Mouse (Mus musculus) C2C12 (cell line): ENCODE data around the gene Mapre3.

ENCODE experiments used
- CTCF ChIP-seq: IDR thresholded peaks from one replicate; pipeline ENCODE4 v1.5.1; 2011; ENCODE audit not compliant: control insufficient read depth, insufficient read depth, insufficient read length
- FOSL1 ChIP-seq: IDR thresholded peaks from one replicate; pipeline ENCODE4 v1.8.0; 2011; ENCODE audit warnings: mild to moderate bottlenecking, low read length; ENCODE audit not compliant: poor library complexity, insufficient read depth, severe bottlenecking
- MAX ChIP-seq: IDR thresholded peaks from one replicate; pipeline ENCODE4 v1.6.1; 2011; ENCODE audit warnings: mild to moderate bottlenecking, control low read depth
- MYOG ChIP-seq: IDR thresholded peaks from one replicate; pipeline ENCODE4 v1.6.1; 2011; ENCODE audit not compliant: control insufficient read depth, insufficient read length; ENCODE audit errors: extremely low read depth
- USF1 ChIP-seq: IDR thresholded peaks from one replicate; pipeline ENCODE4 v1.6.1; 2011; ENCODE audit warnings: low read depth, mild to moderate bottlenecking, control low read depth, moderate library complexity

GRCm38 (mm10) chr5:30822689-30823088 is 8.2 kb downstream of the Mapre3 start:
- TF ChIP-seq MAX (no peak), CTCF (no peak), USF1 (no peak), MYOG (no peak), FOSL1 (no peak)
